Mouse (Mus musculus) urinary bladder, postnatal 4 days (tissue): ENCODE measurements around the gene Thoc3.

ENCODE experiments used
- DNase-seq, 2 experiments: peaks; one replicate each; pipeline ENCODE4 v3.0.0; 2021 to 2022; ENCODE audit warnings: low spot score in 2 of 2

The Thoc3 gene

DNA sequence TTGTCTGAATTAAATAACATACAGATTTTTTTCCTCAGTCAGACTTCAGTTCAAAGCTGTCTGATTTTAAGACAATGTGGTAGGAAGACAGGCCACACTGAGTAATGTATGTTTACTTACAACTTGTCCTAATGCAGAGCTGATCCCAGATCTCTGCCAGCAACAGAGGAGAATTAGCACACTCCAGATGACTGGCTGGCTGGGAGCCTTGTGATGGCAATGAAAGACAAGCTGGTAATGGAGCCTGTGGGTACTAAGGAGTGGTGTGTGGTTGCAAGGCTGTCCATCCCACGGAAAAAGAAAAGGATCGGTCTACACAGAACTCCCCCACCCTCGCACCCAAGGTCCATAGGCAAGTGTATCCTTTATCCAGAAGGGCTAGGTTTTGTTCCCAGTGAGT lies 25.0 kb downstream of the Thoc3 start:
- no peak for DNase-seq

DNA sequence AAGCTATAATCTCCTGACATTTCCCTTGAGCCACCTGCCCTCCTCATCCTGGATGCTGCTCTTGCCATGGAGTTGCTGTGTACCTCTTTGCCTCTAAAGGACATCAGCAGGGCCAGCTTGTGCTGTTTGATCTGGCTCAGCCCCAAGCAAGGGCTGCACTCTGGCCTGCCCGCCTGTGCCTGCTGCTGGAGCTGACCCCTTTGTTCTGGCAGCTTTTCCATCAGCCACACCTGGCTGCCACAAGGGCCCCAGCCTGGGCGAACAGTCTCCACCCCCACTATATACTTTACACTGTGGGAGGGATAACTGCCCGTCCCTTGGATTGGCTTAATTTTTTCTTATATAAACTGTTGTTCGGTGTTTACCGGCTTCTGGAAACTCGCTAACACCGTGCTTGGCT lies 28.7 kb downstream of the Thoc3 start:
- DNase-seq, result no peak

DNA sequence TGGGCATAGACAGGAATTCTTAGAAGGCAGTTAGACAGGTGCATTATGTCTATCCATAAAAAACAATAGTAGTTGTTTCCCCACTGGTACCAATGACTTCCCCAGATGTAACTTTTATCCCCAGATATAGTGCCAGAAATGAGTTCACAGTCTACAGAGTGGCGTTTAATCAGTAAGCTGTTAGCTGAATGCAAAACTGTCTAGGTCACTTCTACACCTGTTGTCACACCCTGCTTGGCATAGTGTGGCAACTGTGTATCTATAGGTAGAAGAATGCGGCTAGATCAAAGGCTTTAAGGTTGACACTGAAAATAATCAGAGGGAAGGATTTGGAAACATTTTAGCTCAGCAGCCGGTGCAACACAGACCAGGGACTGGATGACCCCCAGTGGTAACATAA lies 29.8 kb downstream of the Thoc3 start:
- no peak for DNase-seq

DNA sequence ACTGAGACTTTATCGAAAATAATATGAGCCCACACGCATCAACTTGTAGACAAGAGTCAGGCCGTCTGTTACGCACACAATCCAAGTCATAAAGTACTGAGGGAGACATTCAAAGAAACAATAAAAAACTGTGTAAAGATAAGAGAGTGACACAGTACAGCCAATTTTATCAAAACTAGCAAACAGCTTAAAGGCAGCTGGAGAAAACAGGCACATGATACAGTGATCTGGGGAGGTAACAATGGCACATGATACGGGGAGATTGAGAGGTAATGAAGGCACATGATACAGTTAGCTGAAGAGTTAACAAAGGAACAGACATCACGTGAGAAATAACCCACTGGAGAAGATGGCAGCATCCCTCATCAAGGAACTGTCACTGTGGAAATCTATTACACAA lies 31.6 kb downstream of the Thoc3 start:
- no peak for DNase-seq

DNA sequence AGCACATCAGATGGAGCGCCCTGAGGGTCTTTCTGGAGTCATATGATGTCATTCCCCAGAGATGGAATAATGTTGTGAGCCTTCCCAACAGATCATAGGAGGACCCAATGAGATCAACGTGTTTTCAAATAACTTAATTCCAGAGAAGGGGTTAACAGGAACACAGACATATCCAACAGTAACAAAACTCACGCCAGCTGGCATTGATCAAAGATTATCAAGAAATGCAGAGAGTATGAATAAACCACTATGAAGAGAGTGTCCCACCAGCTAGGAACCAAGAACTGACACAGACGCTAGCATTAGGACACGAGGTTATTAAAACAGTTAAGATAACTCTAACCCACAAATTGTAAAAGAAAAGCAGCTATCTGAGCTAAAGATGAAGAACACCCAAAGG lies 32.0 kb downstream of the Thoc3 start:
- no peak for DNase-seq

DNA sequence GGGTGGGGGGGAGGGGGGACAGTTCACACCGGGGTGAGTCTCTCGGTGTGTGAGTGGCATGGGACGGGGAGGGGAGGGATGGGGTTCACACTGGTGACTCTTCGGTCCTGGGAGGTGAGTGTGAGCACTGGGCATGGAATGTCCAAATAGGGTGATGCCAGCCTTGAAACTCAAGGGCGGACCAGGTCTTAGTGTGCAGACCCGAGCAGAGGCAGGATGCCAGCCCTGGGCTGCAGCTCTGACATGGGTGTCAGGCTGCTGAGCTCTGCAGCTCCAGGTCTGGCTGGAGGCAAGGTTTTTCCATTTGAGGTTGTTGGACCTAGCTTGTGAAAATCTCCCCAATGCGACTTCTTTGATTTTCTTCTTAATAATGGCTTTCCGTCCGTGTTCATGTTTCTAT lies 37.5 kb downstream of the Thoc3 start:
- no peak for DNase-seq

DNA sequence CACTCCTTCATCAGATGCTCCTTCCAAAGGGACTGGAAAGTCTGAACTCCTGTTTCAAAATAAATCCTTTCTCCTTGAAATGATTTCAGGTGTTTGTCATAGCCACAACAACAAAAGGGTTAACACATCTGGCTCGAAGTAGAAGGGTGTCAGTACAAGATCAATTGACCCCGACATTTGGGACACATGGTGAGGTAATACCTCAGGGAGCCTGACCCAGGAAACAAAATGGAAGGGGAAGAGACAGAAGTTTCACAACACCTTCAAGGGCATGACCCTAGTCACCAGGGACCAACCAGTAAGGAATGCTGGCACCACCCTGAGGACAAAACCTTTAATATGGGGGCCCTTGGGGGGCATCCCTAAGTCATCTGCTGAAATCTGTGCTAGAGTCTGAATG lies 38.6 kb downstream of the Thoc3 start:
- no peak for DNase-seq

DNA sequence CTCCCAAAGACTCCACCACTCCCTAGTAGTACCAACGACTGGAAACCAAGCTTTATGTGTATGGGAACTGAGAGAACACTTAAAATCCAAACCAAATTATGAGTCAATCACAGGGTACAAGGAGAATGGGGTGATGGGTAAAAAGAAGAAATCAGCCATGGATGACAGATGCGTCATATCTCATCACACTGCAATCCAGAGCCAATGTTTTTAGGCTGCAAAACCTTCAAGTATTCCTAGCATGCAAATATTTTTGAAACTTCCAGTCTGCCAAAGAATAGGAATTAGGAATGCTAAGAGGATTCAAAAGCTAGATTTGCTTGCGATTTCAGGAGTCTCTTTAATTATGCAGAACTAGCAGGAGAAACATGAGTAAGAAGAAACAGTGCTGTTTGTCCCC lies 39.9 kb downstream of the Thoc3 start:
- no peak for DNase-seq

DNA sequence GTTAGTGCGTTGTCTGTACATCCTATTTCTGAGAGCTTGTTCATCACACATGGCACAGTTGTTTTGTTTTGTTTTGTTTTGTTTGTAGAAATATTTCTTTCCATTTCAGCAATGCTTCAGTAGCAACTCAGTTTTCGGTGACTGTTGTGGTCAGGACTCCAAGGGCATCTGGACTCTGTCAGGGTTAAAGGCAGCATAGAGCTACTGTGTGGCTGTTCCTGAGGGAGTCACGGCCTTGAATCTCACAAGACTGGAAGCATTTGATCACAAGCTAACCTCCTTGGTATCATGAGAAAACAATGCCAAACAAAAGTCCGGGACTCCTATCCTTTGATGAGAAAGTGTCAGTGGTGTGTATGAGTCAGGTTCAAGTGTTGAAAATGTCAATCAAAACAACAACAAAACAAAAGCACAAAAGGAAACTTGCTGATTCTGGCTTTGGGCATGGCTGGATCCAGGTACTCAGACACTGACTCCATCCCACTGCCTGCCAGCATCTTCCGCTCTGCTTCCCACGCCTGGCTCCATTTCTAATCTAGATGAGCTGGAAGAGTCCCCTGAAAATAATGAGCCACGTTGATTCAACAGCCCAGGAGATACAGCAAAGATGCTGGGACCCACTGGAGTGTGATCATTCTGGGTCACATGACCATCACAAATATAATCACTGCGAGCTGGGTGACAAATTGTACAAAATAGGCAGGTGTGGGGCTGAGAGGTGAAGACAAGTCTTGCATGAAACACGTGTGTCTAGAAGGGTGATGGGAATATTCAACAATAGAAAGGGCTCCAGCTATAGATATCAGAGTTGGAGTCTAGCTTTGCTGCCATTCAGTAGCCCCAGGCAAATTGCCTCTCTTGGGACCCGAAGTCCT lies 41.6 kb downstream of the Thoc3 start:
- no peak for DNase-seq

DNA sequence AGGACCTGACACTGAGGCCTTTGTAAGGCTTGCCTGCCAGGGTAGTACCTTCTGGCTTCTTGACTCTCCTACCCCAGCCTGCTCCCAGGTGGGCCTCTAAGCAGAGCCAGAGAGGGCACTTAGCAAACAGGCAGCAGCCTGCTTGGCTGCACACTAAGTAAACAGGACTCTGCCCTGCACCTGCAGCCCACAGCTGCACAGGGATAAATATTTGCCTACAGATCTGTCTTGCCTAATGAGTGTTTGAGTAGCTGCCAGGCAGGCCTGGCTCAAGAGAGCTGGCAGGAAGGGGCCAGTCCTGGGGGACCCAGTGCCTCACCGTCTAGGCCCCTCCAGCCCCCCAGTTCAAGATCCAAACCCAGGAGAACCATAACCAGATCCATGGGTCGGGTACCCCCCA lies 43.4 kb downstream of the Thoc3 start:
- DNase-seq, result no peak

DNA sequence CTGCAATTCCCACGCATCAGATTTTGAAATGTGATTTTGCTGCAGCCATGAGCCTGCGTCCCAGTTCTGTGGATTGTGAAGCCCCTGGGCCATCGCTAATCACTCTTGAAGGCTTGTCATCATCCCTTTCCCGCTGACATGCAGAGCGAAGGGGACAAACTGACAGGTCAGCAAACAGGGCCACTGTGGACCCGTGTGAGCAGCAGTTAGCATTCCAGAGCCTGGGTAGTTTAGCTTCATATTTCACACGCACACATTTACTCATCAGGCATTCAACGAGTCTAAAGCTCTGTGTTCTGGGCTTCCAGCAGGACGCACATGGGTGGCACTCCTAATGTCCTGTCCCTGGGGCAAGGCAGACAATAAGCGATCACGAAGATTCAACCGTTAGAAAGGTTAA lies 48.4 kb downstream of the Thoc3 start:
- DNase-seq, result no peak

DNA sequence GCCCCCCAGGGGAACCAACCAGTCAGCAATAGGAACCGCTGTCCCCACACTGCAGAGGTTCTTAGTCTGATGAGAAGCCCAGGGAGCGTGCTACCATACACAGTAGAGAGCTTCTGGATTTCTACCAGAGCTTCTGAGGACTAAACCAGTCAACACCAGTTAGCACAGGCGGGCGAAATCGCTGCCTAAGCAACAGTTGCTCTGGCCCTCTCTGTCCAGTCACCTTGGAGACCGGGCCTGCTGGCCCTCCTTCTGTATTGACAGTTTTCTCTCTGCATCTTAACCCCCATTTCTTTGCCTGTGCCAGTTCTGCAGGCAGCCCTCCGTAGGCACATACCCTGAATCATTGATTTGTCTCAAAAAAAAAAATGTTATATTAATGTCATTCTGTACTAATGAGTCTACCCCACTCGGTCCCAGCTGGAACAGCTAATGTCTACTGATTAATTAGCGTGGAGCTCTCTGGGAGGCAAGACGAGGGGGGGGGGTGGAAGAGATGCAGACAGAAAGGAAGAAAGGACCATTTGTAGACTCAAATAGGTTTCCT lies 49.8 kb downstream of the Thoc3 start:
- no peak for DNase-seq

DNA sequence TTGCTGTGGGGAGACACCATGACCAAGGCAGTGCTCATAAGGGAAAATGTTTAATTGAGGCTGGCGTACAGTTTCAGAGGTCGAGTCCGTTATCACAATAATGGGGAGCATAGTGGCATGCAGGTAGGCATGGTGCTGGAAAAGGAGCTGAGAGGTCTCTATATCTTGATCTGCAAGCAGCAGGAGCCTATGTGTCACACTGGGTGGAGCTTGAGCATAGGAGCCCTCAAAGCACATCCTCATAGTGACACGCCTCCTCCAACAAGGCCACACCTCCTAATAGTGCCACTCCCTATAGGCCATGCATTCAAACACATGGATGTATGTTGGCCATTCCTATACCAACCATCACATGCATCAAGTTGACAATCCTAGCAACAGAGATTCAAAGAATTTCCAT lies 53.6 kb downstream of the Thoc3 start:
- DNase-seq, result no peak

DNA sequence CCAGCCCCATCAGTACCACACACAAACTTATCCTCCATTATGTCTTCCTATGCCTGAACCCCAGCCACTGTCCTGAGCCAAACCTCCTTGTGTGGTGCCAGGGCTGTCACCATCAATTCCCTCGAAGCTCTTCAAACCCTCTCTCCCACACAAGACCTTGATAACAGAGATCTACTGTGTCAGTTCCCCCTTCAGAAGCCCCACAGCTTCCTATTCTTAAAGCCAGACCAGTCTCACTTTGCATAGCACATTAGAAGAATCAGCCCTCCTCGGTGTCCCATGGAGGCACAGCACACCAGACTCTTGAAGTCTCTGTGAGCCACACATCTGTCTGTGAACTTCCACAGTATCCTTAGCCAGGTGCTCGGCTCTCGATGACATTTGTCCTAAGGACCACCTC lies 55.9 kb downstream of the Thoc3 start:
- DNase-seq, result no peak

DNA sequence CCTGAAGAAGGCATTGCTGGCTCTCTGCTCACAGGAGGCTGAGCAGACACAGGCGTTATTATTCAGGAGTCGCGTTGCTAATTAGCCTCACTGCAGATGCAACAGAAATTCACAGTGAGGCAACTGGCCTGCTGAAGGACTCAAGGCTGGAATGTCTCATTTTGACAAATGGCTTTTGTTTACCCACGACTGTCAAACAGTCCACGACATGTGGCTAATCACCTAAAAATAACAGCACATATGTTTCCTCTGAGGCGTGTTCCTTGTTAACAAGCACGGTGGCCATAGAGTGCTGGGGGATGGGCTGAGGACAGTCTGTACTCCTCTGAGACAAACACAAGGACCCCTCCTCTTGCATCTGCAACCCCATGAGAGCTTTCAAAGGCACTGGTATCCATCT lies 56.4 kb downstream of the Thoc3 start:
- no peak for DNase-seq

DNA sequence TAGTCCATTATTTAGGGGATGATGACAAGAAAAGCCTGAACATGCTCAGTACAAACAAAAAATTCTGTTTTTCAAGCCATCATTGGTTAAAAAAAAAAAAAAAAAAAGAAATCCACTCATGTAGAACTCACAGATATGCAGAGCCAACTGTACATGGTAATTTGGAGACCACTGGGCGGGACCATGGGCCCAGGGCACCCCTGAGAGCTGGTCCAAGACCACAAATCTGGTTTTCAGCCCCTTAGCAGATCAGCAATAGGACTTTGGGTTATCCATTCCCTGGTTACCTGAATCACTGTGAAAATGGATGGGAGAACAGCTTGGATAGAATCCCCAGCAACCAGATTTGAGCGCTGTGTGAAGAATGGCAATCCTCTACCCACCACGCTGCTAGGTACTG lies 57.0 kb downstream of the Thoc3 start:
- DNase-seq, result no peak
